Mouse (Mus musculus) forebrain, embryonic 15.5 days (tissue): ENCODE data around the gene Tomm40l. TPM values are rescaled to one million over a fixed set of nuclear protein-coding genes. Genes with fewer than 3 reads are reported as not detected.

Source experiments
- ATAC-seq: fragments of 200-750 bp; cut with Nextera tagmentation; replicated peaks from 2 replicates; pipeline ENCODE4 v1.8.0; 2017; ENCODE audit warnings: mild to moderate bottlenecking, moderate TSS enrichment, moderate library complexity
- H3K27ac ChIP-seq: fragments of 300-500 bp; sonication (generic); replicated peaks from 2 replicates; pipeline ENCODE4 v1.5.1; 2015; ENCODE audit warnings: mild to moderate bottlenecking, inconsistent platforms
- H3K27me3 ChIP-seq: fragments of 300-500 bp; sonication (generic); 2 replicates; pipeline ENCODE4 v1.6.1; 2015; ENCODE audit warnings: inconsistent platforms
- H3K36me3 ChIP-seq: fragments of 300-500 bp; sonication (generic); 2 replicates; pipeline ENCODE4 v1.6.1; 2015; ENCODE audit warnings: mild to moderate bottlenecking, inconsistent platforms
- H3K4me1 ChIP-seq: fragments of 300-500 bp; sonication (generic); 2 replicates; pipeline ENCODE4 v1.6.1; 2015; ENCODE audit warnings: inconsistent platforms
- H3K4me2 ChIP-seq: fragments of 300-500 bp; sonication (generic); replicated peaks from 2 replicates; pipeline ENCODE4 v1.6.1; 2015; ENCODE audit warnings: mild to moderate bottlenecking, inconsistent platforms
- H3K4me3 ChIP-seq: fragments of 300-500 bp; sonication (generic); 2 replicates; pipeline ENCODE4 v1.5.1; 2015; ENCODE audit warnings: mild to moderate bottlenecking, inconsistent platforms
- H3K9ac ChIP-seq: fragments of 300-500 bp; sonication (generic); replicated peaks from 2 replicates; pipeline ENCODE4 v1.6.1; 2015; ENCODE audit warnings: mild to moderate bottlenecking, inconsistent platforms
- H3K9me3 ChIP-seq: fragments of 300-500 bp; sonication (generic); 2 replicates; pipeline ENCODE4 v1.6.1; 2016; ENCODE audit warnings: inconsistent platforms
- WGBS: fragments of 180-500 bp; shearing (Covaris S2); methylation state at CpG from one replicate; pipeline ENCODE4 v1.1.7; 2015; ENCODE audit warnings: mixed read lengths; 5-methylcytosine and 5-hydroxymethylcytosine counted together
- polyA plus RNA-seq: library from polyadenylated mRNA; unstranded; fragments of >200 nt; fragmentation: Nextera tagmentation; extraction: Ambion mirVana; gene quantifications from 2 replicates; pipeline ENCODE4 v1.2.1, GENCODE M21; 2015

The Tomm40l gene
- polyA plus RNA-seq = 42.0 and 46.6 TPM in 2 replicates

GRCm38 (mm10) chr1:171222238-171223155 is at the start of gene Tomm40l:
TSS of gene Tomm40l (minus strand) at chr1:171222514.
- peak; percentile 97 for ATAC-seq
- Histone ChIP-seq H3K9me3 (no peaks in the 10 kb centered on the region), H3K27ac (peak within 1 kb of the TSS; percentile 75), H3K9ac (peak within 1 kb of the TSS; percentile 58), H3K27me3 (no peaks in the 10 kb centered on the region), H3K4me1 (peaks cover 18% of the 10 kb centered on the region), H3K4me3 (peak within 1 kb of the TSS; percentile 66), H3K36me3 (peaks cover 18% of the 10 kb centered on the region; the same call in 1 of the 2 replicates), H3K4me2 (peak within 1 kb of the TSS; percentile 79)
- 2% methylated on average over 28 of the region's 28 CpGs for WGBS

GRCm38 (mm10) chr1:171272086-171272485 is 49.8 kb upstream of the Tomm40l start:
- 89% methylated on average over 3 of the region's 3 CpGs for WGBS
- H3K27me3 ChIP-seq = no peaks in the 10 kb centered on the region
- H3K9ac ChIP-seq = no peak overlapping the region
- H3K27ac ChIP-seq = no peak overlapping the region
- H3K4me2 ChIP-seq = no peak overlapping the region
- no peaks in the 10 kb centered on the region for H3K9me3 ChIP-seq
- ATAC-seq = no peak
- H3K4me3 ChIP-seq = no peak overlapping the region
- peaks cover 28% of the 10 kb centered on the region for H3K4me1 ChIP-seq
- H3K36me3 ChIP-seq = peaks cover 47% of the 10 kb centered on the region

GRCm38 (mm10) chr1:171271622-171272021 is 49.3 kb upstream of the Tomm40l start:
- H3K4me2 ChIP-seq = no peak overlapping the region
- H3K27ac ChIP-seq = no peak overlapping the region
- 69% methylated on average over 10 of the region's 10 CpGs for WGBS
- H3K36me3 ChIP-seq = peaks cover 43% of the 10 kb centered on the region
- H3K4me1 ChIP-seq = peaks cover 28% of the 10 kb centered on the region
- H3K4me3 ChIP-seq = no peak overlapping the region
- no peaks in the 10 kb centered on the region for H3K27me3 ChIP-seq
- H3K9ac ChIP-seq = no peak overlapping the region
- no peaks in the 10 kb centered on the region for H3K9me3 ChIP-seq
- ATAC-seq = no peak

DNA sequence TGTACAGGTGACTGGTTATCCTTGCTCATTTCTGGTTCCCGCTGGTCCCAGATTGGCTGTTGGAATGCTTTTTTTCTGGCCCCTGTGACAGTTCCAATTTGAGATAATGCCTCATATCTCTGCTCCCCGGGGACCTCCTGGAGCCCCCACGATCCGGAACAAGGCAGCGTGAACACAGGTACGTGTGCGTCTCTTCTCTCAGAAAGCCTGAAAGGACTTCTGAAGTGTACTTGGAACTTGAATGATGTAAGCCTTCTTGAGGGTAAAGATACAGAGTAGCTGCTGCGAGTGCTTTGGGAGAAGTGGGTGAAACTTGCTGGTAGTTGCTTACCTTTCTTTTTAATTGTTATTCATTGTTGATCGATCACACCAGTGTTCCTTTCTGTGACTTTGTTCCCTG is 48.9 kb upstream of the Tomm40l start:
- ATAC-seq = no peak
- H3K27me3 ChIP-seq = no peaks in the 10 kb centered on the region
- 56% methylated on average over 9 of the region's 9 CpGs for WGBS
- peaks cover 38% of the 10 kb centered on the region for H3K36me3 ChIP-seq
- H3K4me3 ChIP-seq = peak overlapping the region; percentile 87
- H3K9me3 ChIP-seq = no peaks in the 10 kb centered on the region
- H3K4me2 ChIP-seq = peak overlapping the region; percentile 89
- no peak overlapping the region for H3K27ac ChIP-seq
- H3K9ac ChIP-seq = peak overlapping the region; percentile 76
- H3K4me1 ChIP-seq = peaks cover 28% of the 10 kb centered on the region

GRCm38 (mm10) chr1:171270573-171270900 is 48.2 kb upstream of the Tomm40l start:
- peak; percentile 69 for ATAC-seq
- Histone ChIP-seq H3K36me3 (peaks cover 32% of the 10 kb centered on the region), H3K9ac (peak overlapping the region; percentile 76), H3K27me3 (no peaks in the 10 kb centered on the region), H3K4me1 (peaks cover 28% of the 10 kb centered on the region), H3K4me3 (peak overlapping the region; percentile 87), H3K27ac (peak overlapping the region; percentile 59; the same call in 1 of the 2 replicates), H3K4me2 (peak overlapping the region; percentile 89), H3K9me3 (no peaks in the 10 kb centered on the region)
- 1% methylated on average over 19 of the region's 19 CpGs for WGBS

- peak within 1 kb of the TSS; percentile 59 for H3K27ac ChIP-seq
- H3K9me3 ChIP-seq = no peaks in the 10 kb centered on the region
- WGBS = 3% methylated on average over 36 of the region's 36 CpGs
- H3K36me3 ChIP-seq = peaks cover 27% of the 10 kb centered on the region
- no peaks in the 10 kb centered on the region for H3K27me3 ChIP-seq
- H3K9ac ChIP-seq = peak within 1 kb of the TSS; percentile 76
- ATAC-seq = peak; percentile 95
- peak within 1 kb of the TSS; percentile 89 for H3K4me2 ChIP-seq
- H3K4me3 ChIP-seq = peak within 1 kb of the TSS; percentile 87
- H3K4me1 ChIP-seq = peaks cover 28% of the 10 kb centered on the region
Observed at GRCm38 (mm10) chr1:171269848-171270572, 47.7 kb upstream of the Tomm40l start, which contains the start of gene B4galt3. TSS of gene B4galt3 (plus strand) at chr1:171270328.

GRCm38 (mm10) chr1:171268341-171268740 is 46.0 kb upstream of the Tomm40l start:
- H3K4me2 ChIP-seq = no peak overlapping the region
- no peak overlapping the region for H3K4me3 ChIP-seq
- H3K36me3 ChIP-seq = peaks cover 10% of the 10 kb centered on the region
- no peaks in the 10 kb centered on the region for H3K27me3 ChIP-seq
- 51% methylated on average over 1 of the region's 1 CpGs for WGBS
- no peaks in the 10 kb centered on the region for H3K9me3 ChIP-seq
- H3K9ac ChIP-seq = no peak overlapping the region
- ATAC-seq = no peak
- peaks cover 34% of the 10 kb centered on the region for H3K4me1 ChIP-seq
- H3K27ac ChIP-seq = no peak overlapping the region

GRCm38 (mm10) chr1:171265971-171266744 is 43.8 kb upstream of the Tomm40l start:
- H3K4me2 ChIP-seq = no peak overlapping the region
- no peaks in the 10 kb centered on the region for H3K27me3 ChIP-seq
- peaks cover 31% of the 10 kb centered on the region for H3K4me1 ChIP-seq
- no peak overlapping the region for H3K4me3 ChIP-seq
- H3K27ac ChIP-seq = no peak overlapping the region
- no peak overlapping the region for H3K9ac ChIP-seq
- H3K9me3 ChIP-seq = no peaks in the 10 kb centered on the region
- 83% methylated on average over 4 of the region's 4 CpGs for WGBS
- ATAC-seq = no peak
- H3K36me3 ChIP-seq = no peaks in the 10 kb centered on the region

DNA sequence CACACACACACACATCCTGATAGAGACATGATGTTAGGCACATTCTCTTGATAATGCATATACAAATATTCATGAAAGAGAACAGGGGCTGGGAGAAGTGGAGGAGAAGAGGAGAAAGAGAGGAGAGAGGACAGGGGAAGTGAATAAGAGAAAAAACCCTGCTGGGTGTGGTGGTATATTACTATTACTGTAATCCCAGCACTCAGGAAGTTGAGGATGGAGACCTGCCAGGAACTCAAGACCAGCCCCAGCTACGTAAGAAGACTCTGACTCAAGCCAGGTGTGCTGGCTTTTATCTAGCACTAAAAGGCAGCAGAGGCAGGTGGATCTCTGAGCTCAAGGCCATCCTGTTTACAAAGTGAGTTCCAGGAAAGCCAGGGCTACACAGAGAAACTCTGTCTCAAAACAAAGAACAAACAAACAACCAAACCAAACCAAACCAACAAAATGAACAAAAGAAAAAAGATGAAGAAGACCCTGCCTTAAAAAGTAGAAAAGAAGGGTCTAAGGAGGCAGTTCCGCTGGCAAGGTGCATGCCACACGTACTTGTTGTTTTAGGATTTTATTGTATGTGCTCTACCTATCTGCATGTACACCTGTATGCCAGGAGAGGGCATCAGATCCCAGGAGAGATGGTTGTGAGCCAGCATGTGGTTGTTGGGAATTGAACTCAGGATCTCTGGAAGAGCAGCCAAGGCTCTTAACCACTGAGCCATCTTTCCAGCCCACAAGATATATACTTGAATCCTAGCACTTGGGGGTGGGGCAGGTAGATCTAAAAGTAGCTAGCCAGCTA is 41.5 kb upstream of the Tomm40l start:
- peak overlapping the region; percentile 50 for H3K4me2 ChIP-seq
- H3K27me3 ChIP-seq = no peaks in the 10 kb centered on the region
- H3K27ac ChIP-seq = peak overlapping the region; percentile 94
- 0 out of 2 replicates have a peak overlapping the region, but pooled peaks have one; percentile 10 for H3K9ac ChIP-seq
- peaks cover 18% of the 10 kb centered on the region for H3K4me1 ChIP-seq
- H3K4me3 ChIP-seq = no peak overlapping the region
- no peaks in the 10 kb centered on the region for H3K36me3 ChIP-seq
- ATAC-seq = no peak
- H3K9me3 ChIP-seq = no peaks in the 10 kb centered on the region
- 65% methylated on average over 3 of the region's 3 CpGs for WGBS

- H3K9me3 ChIP-seq = no peaks in the 10 kb centered on the region
- peak; percentile 94 for ATAC-seq
- no peaks in the 10 kb centered on the region for H3K36me3 ChIP-seq
- H3K4me3 ChIP-seq = peak overlapping the region; percentile 29; the same call in 1 of the 2 replicates
- no peaks in the 10 kb centered on the region for H3K27me3 ChIP-seq
- H3K4me1 ChIP-seq = peaks cover 18% of the 10 kb centered on the region
- H3K27ac ChIP-seq = peak overlapping the region; percentile 94
- H3K9ac ChIP-seq = 0 out of 2 replicates have a peak overlapping the region, but pooled peaks have one; percentile 10
- WGBS = 0% methylated on average over 2 of the region's 2 CpGs
- peak overlapping the region; percentile 50 for H3K4me2 ChIP-seq
Observed at GRCm38 (mm10) chr1:171263185-171263611, 40.9 kb upstream of the Tomm40l start.
